Mouse (Mus musculus) lung, embryonic 15.5 days (tissue): Measurements from ENCODE around the gene Klhdc9. TPM values are rescaled to one million over a fixed set of nuclear protein-coding genes. Genes with fewer than 3 reads are reported as not detected.

Experiments
- ATAC-seq: fragments of 200-750 bp; cut with Nextera tagmentation; 2 replicates; pipeline ENCODE4 v1.8.0; 2017; ENCODE audit warnings: moderate number of reproducible peaks, borderline replicate concordance; ENCODE audit not compliant: low FRiP score, low TSS enrichment; ENCODE audit errors: extremely low read depth
- H3K27ac ChIP-seq: fragments of 300-500 bp; sonication (generic); 2 replicates; pipeline ENCODE4 v1.5.1; 2015; ENCODE audit warnings: moderate library complexity, mild to moderate bottlenecking, inconsistent platforms
- H3K27me3 ChIP-seq: fragments of 300-500 bp; sonication (generic); 2 replicates; pipeline ENCODE4 v1.6.1; 2015; ENCODE audit warnings: inconsistent platforms
- H3K36me3 ChIP-seq: fragments of 300-500 bp; sonication (generic); 2 replicates; pipeline ENCODE4 v1.6.1; 2015; ENCODE audit warnings: inconsistent platforms
- H3K4me1 ChIP-seq: fragments of 300-500 bp; sonication (generic); 2 replicates; pipeline ENCODE4 v1.6.1; 2015; ENCODE audit warnings: inconsistent platforms
- H3K4me2 ChIP-seq: fragments of 300-500 bp; sonication (generic); 2 replicates; pipeline ENCODE4 v1.6.1; 2015; ENCODE audit warnings: inconsistent platforms, mild to moderate bottlenecking, moderate library complexity
- H3K4me3 ChIP-seq: fragments of 300-500 bp; sonication (generic); 2 replicates; pipeline ENCODE4 v1.5.1; 2015; ENCODE audit warnings: mild to moderate bottlenecking, inconsistent platforms
- H3K9ac ChIP-seq: fragments of 300-500 bp; sonication (generic); 2 replicates; pipeline ENCODE4 v1.6.1; 2015; ENCODE audit warnings: inconsistent platforms
- H3K9me3 ChIP-seq: fragments of 300-500 bp; sonication (generic); 2 replicates; pipeline ENCODE4 v1.6.1; 2016; ENCODE audit warnings: inconsistent platforms
- WGBS: fragments of 180-500 bp; shearing (Covaris S2); methylation state at CpG from one replicate; pipeline ENCODE4 v1.1.7; 2015; 5-methylcytosine and 5-hydroxymethylcytosine counted together
- polyA plus RNA-seq: library from polyadenylated mRNA; unstranded; fragments of >200 nt; fragmentation: Nextera tagmentation; extraction: Ambion mirVana; gene quantifications from 2 replicates; pipeline ENCODE4 v1.2.1, GENCODE M21; 2015

The Klhdc9 gene
- polyA plus RNA-seq, 1 experiment from 2014 or later: 2.6 TPM

GRCm38 (mm10) chr1:171355812-171356340, 4.7 kb downstream of the Klhdc9 start:
- Histone ChIP-seq H3K4me2 (no peak overlapping the region), H3K4me3 (no peak overlapping the region), H3K9ac (no peak overlapping the region), H3K27me3 (no peaks in the 10 kb centered on the region), H3K27ac (no peak overlapping the region), H3K4me1 (peaks cover 19% of the 10 kb centered on the region), H3K36me3 (peaks cover 30% of the 10 kb centered on the region), H3K9me3 (no peaks in the 10 kb centered on the region; the same call in 1 of the 2 replicates)
- ATAC-seq: no peak
- 72% methylated on average over 5 of the region's 5 CpGs for WGBS

GRCm38 (mm10) chr1:171349210-171349609, 11.4 kb downstream of the Klhdc9 start:
- no peak for ATAC-seq
- 80% methylated on average over 2 of the region's 2 CpGs for WGBS
- Histone ChIP-seq H3K4me2 (no peak overlapping the region), H3K4me1 (peaks cover 31% of the 10 kb centered on the region), H3K36me3 (no peaks in the 10 kb centered on the region), H3K27me3 (no peaks in the 10 kb centered on the region), H3K9me3 (0 out of 2 replicates have a peak, but pooled peaks cover 4% of the 10 kb centered on the region), H3K4me3 (no peak overlapping the region), H3K27ac (no peak overlapping the region), H3K9ac (no peak overlapping the region)

- no peak overlapping the region for H3K27ac ChIP-seq
- H3K4me1 ChIP-seq: peaks cover 35% of the 10 kb centered on the region
- H3K4me2 ChIP-seq: no peak overlapping the region
- H3K36me3 ChIP-seq: no peaks in the 10 kb centered on the region
- H3K4me3 ChIP-seq: no peak overlapping the region
- H3K27me3 ChIP-seq: no peaks in the 10 kb centered on the region
- WGBS: 91% methylated on average over 3 of the region's 3 CpGs
- H3K9ac ChIP-seq: no peak overlapping the region
- ATAC-seq: no peak
- H3K9me3 ChIP-seq: 0 out of 2 replicates have a peak, but pooled peaks cover 4% of the 10 kb centered on the region
These were observed 11.9 kb downstream of the Klhdc9 start for GRCm38 (mm10) chr1:171348665-171349064.

GRCm38 (mm10) chr1:171346095-171346450, 14.5 kb downstream of the Klhdc9 start:
- H3K36me3 ChIP-seq: peaks cover 24% of the 10 kb centered on the region
- ATAC-seq: 0 out of 2 replicates have a peak, but pooled peaks have one; percentile 9
- H3K27me3 ChIP-seq: no peaks in the 10 kb centered on the region
- peaks cover 24% of the 10 kb centered on the region; the same call in 1 of the 2 replicates for H3K4me1 ChIP-seq
- peak overlapping the region; percentile 95 for H3K4me3 ChIP-seq
- peak overlapping the region; percentile 70 for H3K27ac ChIP-seq
- H3K9me3 ChIP-seq: 0 out of 2 replicates have a peak, but pooled peaks cover 4% of the 10 kb centered on the region
- H3K9ac ChIP-seq: peak overlapping the region; percentile 84
- 1% methylated on average over 14 of the region's 14 CpGs for WGBS
- peak overlapping the region; percentile 73 for H3K4me2 ChIP-seq

GRCm38 (mm10) chr1:171345225-171346094, 15.1 kb downstream of the Klhdc9 start, which contains the start of the genes Nit1 and Pfdn2:
Nit1 (minus strand) TSS chr1:171345646.
Pfdn2 (plus strand) TSS chr1:171345670.
- Histone ChIP-seq H3K27ac (peak within 1 kb of the TSS; percentile 70), H3K27me3 (no peaks in the 10 kb centered on the region), H3K4me2 (peak within 1 kb of the TSS; percentile 73), H3K9ac (peak within 1 kb of the TSS; percentile 84), H3K4me3 (peak within 1 kb of the TSS; percentile 95), H3K36me3 (peaks cover 30% of the 10 kb centered on the region), H3K9me3 (0 out of 2 replicates have a peak, but pooled peaks cover 4% of the 10 kb centered on the region), H3K4me1 (peaks cover 24% of the 10 kb centered on the region; the same call in 1 of the 2 replicates)
- ATAC-seq: peak; percentile 92
- WGBS: under 1% methylated on average over 53 of the region's 53 CpGs

- H3K36me3 ChIP-seq: peaks cover 38% of the 10 kb centered on the region
- no peak for ATAC-seq
- H3K9ac ChIP-seq: peak overlapping the region; percentile 84; the same call in 1 of the 2 replicates
- H3K4me2 ChIP-seq: peak overlapping the region; percentile 73
- H3K4me3 ChIP-seq: peak overlapping the region; percentile 95
- H3K27ac ChIP-seq: peak overlapping the region; percentile 70; the same call in 1 of the 2 replicates
- 67% methylated on average over 9 of the region's 9 CpGs for WGBS
- H3K9me3 ChIP-seq: 0 out of 2 replicates have a peak, but pooled peaks cover 4% of the 10 kb centered on the region
- peaks cover 24% of the 10 kb centered on the region; the same call in 1 of the 2 replicates for H3K4me1 ChIP-seq
- no peaks in the 10 kb centered on the region for H3K27me3 ChIP-seq
These were observed 15.9 kb downstream of the Klhdc9 start for GRCm38 (mm10) chr1:171344715-171345114.

GRCm38 (mm10) chr1:171343922-171344677, 16.5 kb downstream of the Klhdc9 start:
- no peaks in the 10 kb centered on the region for H3K27me3 ChIP-seq
- no peak overlapping the region for H3K27ac ChIP-seq
- peak overlapping the region; percentile 95 for H3K4me3 ChIP-seq
- H3K36me3 ChIP-seq: peaks cover 44% of the 10 kb centered on the region
- peaks cover 24% of the 10 kb centered on the region; the same call in 1 of the 2 replicates for H3K4me1 ChIP-seq
- H3K9ac ChIP-seq: no peak overlapping the region
- peak overlapping the region; percentile 73 for H3K4me2 ChIP-seq
- H3K9me3 ChIP-seq: 0 out of 2 replicates have a peak, but pooled peaks cover 4% of the 10 kb centered on the region
- ATAC-seq: no peak
- WGBS: 75% methylated on average over 9 of the region's 9 CpGs

- 0 out of 2 replicates have a peak, but pooled peaks cover 4% of the 10 kb centered on the region for H3K9me3 ChIP-seq
- 85% methylated on average over 16 of the region's 16 CpGs for WGBS
- H3K27ac ChIP-seq: no peak overlapping the region
- no peak for ATAC-seq
- no peak overlapping the region for H3K4me2 ChIP-seq
- H3K4me3 ChIP-seq: no peak overlapping the region
- no peaks in the 10 kb centered on the region for H3K27me3 ChIP-seq
- H3K36me3 ChIP-seq: peaks cover 58% of the 10 kb centered on the region
- H3K4me1 ChIP-seq: peaks cover 22% of the 10 kb centered on the region; the same call in 1 of the 2 replicates
- H3K9ac ChIP-seq: no peak overlapping the region
These were observed 18.1 kb downstream of the Klhdc9 start for GRCm38 (mm10) chr1:171342262-171343207.

GRCm38 (mm10) chr1:171330216-171330560, 30.4 kb downstream of the Klhdc9 start:
- Histone ChIP-seq H3K9me3 (no peaks in the 10 kb centered on the region), H3K4me3 (peak overlapping the region; percentile 93), H3K27me3 (no peaks in the 10 kb centered on the region), H3K4me1 (peaks cover 35% of the 10 kb centered on the region), H3K36me3 (peaks cover 6% of the 10 kb centered on the region; the same call in 1 of the 2 replicates), H3K4me2 (peak overlapping the region; percentile 76), H3K27ac (peak overlapping the region; percentile 99), H3K9ac (peak overlapping the region; percentile 91)
- under 1% methylated on average over 4 of the region's 4 CpGs for WGBS
- no peak for ATAC-seq

- Histone ChIP-seq H3K27me3 (no peaks in the 10 kb centered on the region), H3K4me2 (peak overlapping the region; percentile 76), H3K27ac (peak overlapping the region; percentile 99), H3K4me3 (peak overlapping the region; percentile 93), H3K36me3 (peaks cover 6% of the 10 kb centered on the region; the same call in 1 of the 2 replicates), H3K4me1 (peaks cover 35% of the 10 kb centered on the region), H3K9me3 (no peaks in the 10 kb centered on the region), H3K9ac (peak overlapping the region; percentile 91)
- 0% methylated on average over 46 of the region's 61 CpGs for WGBS
- peak; percentile 93 for ATAC-seq
These were observed 31.0 kb downstream of the Klhdc9 start for GRCm38 (mm10) chr1:171329433-171330215.
